Mouse (Mus musculus) G1E (cell line): ENCODE measurements at regions not wholly inside any gene's neighbourhood (a gene's known extent, or its start where the extent isn't known, plus 50 kb on each side); places are given as distances from the start of the nearest gene placed in this dataset.

ENCODE experiments used
- ATAC-seq: 2 replicates; pipeline ENCODE4 v1.8.0; 2016; ENCODE audit warnings: mild to moderate bottlenecking; ENCODE audit not compliant: insufficient number of reproducible peaks, poor library complexity, low FRiP score, severe bottlenecking; ENCODE audit errors: extremely low read depth
- DNase-seq: peaks from one replicate; pipeline ENCODE4 v3.0.0; 2012; ENCODE audit warnings: low spot score
- H3K27me3 ChIP-seq: 2 replicates; pipeline ENCODE4 v1.6.1; 2012; ENCODE audit warnings: mild to moderate bottlenecking, low read length, inconsistent platforms; ENCODE audit not compliant: insufficient read depth
- H3K36me3 ChIP-seq: replicated peaks from 2 replicates; pipeline ENCODE3; 2012; ENCODE audit warnings: mild to moderate bottlenecking, inconsistent platforms
- H3K4me1 ChIP-seq: 2 replicates; pipeline ENCODE4 v1.6.1; 2012; ENCODE audit warnings: low read depth, low read length, inconsistent platforms, mixed read lengths; ENCODE audit not compliant: insufficient read depth
- H3K4me3 ChIP-seq: 2 replicates; pipeline ENCODE4 v1.5.1; 2012; ENCODE audit warnings: low read depth, mild to moderate bottlenecking, inconsistent platforms, low read length, moderate library complexity, mixed read lengths
- H3K9me3 ChIP-seq: replicated peaks from 2 replicates; pipeline ENCODE4 v1.6.1; 2012; ENCODE audit warnings: inconsistent platforms
- CTCF ChIP-seq: IDR thresholded peaks from 2 replicates; pipeline ENCODE4 v1.5.1; 2012; ENCODE audit warnings: low read depth, low read length, inconsistent platforms, mixed read lengths
- GATA1 ChIP-seq: IDR thresholded peaks from 2 replicates; pipeline ENCODE4 v1.6.1; 2012; ENCODE audit warnings: borderline replicate concordance, low read length, inconsistent platforms, mixed read lengths
- GATA2 ChIP-seq: IDR thresholded peaks from 2 replicates; pipeline ENCODE4 v1.6.1; 2012; ENCODE audit warnings: low read depth, low read length, inconsistent platforms, borderline replicate concordance
- POLR2AphosphoS5 ChIP-seq: IDR thresholded peaks from 2 replicates; pipeline ENCODE4 v1.6.1; 2012; ENCODE audit warnings: low read depth, low read length, inconsistent platforms; ENCODE audit not compliant: insufficient replicate concordance
- TAL1 ChIP-seq: conservative IDR thresholded peaks from 2 replicates; pipeline ENCODE4 v1.6.1; 2012; ENCODE audit warnings: low read depth, low read length, inconsistent platforms, mixed read lengths

DNA sequence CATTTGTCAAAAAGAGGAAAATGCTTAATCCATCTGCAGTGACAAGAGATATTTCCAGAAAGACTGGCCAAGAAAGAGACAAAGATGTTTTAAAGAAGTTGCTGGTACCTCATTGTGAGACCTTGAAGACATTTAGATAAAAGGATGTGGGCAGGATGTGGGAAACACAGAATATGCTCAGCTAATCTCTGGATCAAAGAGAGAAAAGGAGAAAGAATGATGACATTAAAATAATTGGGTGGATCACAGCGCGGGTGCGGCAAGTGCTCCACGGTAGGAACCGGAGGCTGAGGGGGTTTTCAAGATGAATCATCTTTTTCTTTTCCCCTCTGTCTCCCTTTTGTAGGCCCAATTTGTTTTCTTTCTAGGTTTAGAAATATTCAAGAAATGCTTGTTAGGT lies 263.0 kb upstream of the Id2 start:
- H3K27me3 ChIP-seq, result no peaks in the 10 kb centered on the region
- no peak for ATAC-seq
- TF ChIP-seq GATA1 (no peak), CTCF (no peak)

DNA sequence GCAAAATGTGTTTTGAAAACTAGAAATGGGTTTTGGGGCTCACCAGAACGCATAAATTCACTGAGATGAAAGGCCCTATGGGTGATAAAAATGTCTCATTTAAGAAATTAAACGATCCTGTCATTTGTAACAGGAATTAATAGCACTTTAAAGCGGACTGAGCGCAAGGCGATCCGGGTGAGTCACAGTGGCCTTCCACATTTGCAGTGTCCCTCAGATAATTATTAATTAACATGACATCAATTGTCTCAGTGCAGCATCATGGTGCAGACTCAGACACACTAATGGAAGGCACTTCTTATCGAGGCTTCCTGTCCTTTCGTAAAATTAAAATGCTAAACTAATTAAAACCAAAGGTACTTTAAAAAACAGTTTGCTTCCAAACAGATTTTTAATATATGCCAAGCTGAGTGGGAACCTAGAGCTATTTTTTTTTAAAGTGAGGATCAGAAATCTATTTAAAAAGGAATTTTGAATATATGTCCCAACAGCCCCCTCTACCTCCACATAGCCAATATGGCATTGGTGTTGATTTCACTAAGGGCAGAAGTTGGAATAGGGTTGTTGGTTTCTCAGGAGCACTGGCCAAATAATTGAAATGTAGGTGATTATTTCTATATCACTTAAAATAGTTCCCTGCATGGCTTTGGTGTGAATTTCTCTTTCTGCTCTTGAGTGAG lies 262.0 kb upstream of the Id2 start:
- H3K9me3 ChIP-seq, result peaks cover 44% of the 10 kb centered on the region
- TF ChIP-seq TAL1 (no peak), GATA1 (no peak), CTCF (no peak), GATA2 (no peak), POLR2AphosphoS5 (no peak)
- H3K27me3 ChIP-seq, result no peaks in the 10 kb centered on the region
- ATAC-seq (no peak), DNase-seq (no peak)
- no peaks in the 10 kb centered on the region for H3K4me1 ChIP-seq
- H3K36me3 ChIP-seq, result no peaks in the 10 kb centered on the region
- no peak overlapping the region for H3K4me3 ChIP-seq

More for the DNA sequence above, 263.0 kb upstream of the Id2 start:
- no peak for DNase-seq
- no peaks in the 10 kb centered on the region for H3K36me3 ChIP-seq
- H3K4me1 ChIP-seq, result no peaks in the 10 kb centered on the region
- peaks cover 45% of the 10 kb centered on the region for H3K9me3 ChIP-seq
- no peak overlapping the region for H3K4me3 ChIP-seq

DNA sequence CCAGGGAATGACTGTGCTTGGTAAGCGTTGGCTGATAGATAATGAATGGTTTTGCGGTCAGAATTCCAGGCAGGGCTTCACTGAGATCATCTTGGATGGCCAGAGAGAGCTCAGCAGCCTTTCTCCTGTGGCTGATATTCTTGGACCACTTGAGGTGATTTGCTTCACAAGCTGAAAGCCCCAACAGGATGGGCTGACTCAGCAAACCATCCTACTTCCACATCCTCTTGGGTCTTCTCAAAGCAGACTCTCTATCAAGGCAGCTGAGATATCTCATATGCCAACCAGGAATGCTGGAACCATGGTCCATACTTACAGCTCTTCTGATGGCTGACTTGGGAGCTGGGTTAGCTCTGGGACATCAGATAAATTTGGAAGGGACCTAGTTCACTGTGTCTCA lies 259.8 kb upstream of the Id2 start:
- Histone ChIP-seq H3K27me3 (no peaks in the 10 kb centered on the region), H3K36me3 (no peaks in the 10 kb centered on the region), H3K9me3 (peaks cover 44% of the 10 kb centered on the region), H3K4me1 (no peaks in the 10 kb centered on the region), H3K4me3 (no peak overlapping the region)
- TF ChIP-seq POLR2AphosphoS5, result no peak
- ATAC-seq (no peak), DNase-seq (no peak)

GRCm38 (mm10) chr12:25355217-25355616 lies 258.3 kb upstream of the Id2 start:
- H3K9me3 ChIP-seq, result peaks cover 53% of the 10 kb centered on the region
- H3K4me3 ChIP-seq, result no peak overlapping the region
- H3K36me3 ChIP-seq, result no peaks in the 10 kb centered on the region
- no peak for TF ChIP-seq TAL1
- TF ChIP-seq GATA2, result no peak
- TF ChIP-seq CTCF, result no peak
- TF ChIP-seq GATA1, result no peak
- TF ChIP-seq POLR2AphosphoS5, result no peak
- no peaks in the 10 kb centered on the region for H3K27me3 ChIP-seq
- ATAC-seq (no peak), DNase-seq (no peak)
- no peaks in the 10 kb centered on the region for H3K4me1 ChIP-seq

- H3K4me3 ChIP-seq, result no peak overlapping the region
- ATAC-seq (no peak), DNase-seq (no peak)
- no peak for TF ChIP-seq CTCF
- no peak for TF ChIP-seq TAL1
- TF ChIP-seq GATA1, result no peak
- no peak for TF ChIP-seq POLR2AphosphoS5
- TF ChIP-seq GATA2, result no peak
- no peaks in the 10 kb centered on the region for H3K36me3 ChIP-seq
- H3K4me1 ChIP-seq, result no peaks in the 10 kb centered on the region
- peaks cover 59% of the 10 kb centered on the region for H3K9me3 ChIP-seq
- no peaks in the 10 kb centered on the region for H3K27me3 ChIP-seq
Observed at GRCm38 (mm10) chr12:25353402-25353896, 256.5 kb upstream of the Id2 start.

GRCm38 (mm10) chr12:25352160-25352559 lies 255.2 kb upstream of the Id2 start:
- ATAC-seq (no peak), DNase-seq (no peak)
- H3K9me3 ChIP-seq, result peaks cover 67% of the 10 kb centered on the region
- H3K4me1 ChIP-seq, result no peaks in the 10 kb centered on the region
- TF ChIP-seq POLR2AphosphoS5 (no peak), TAL1 (no peak), GATA1 (no peak), GATA2 (no peak), CTCF (no peak)
- H3K4me3 ChIP-seq, result no peak overlapping the region
- H3K36me3 ChIP-seq, result no peaks in the 10 kb centered on the region
- no peaks in the 10 kb centered on the region for H3K27me3 ChIP-seq

GRCm38 (mm10) chr12:25344354-25344753 lies 247.4 kb upstream of the Id2 start:
- H3K27me3 ChIP-seq, result no peaks in the 10 kb centered on the region
- H3K4me3 ChIP-seq, result no peak overlapping the region
- H3K36me3 ChIP-seq, result no peaks in the 10 kb centered on the region
- peaks cover 59% of the 10 kb centered on the region for H3K9me3 ChIP-seq
- no peaks in the 10 kb centered on the region for H3K4me1 ChIP-seq
- TF ChIP-seq POLR2AphosphoS5 (no peak), CTCF (no peak), GATA2 (no peak), GATA1 (no peak), TAL1 (no peak)
- no peak for DNase-seq
- ATAC-seq, result no peak
